Mouse (Mus musculus) megakaryocyte, embryonic 14.5 days (primary cell): ENCODE measurements at regions not wholly inside any gene's neighbourhood (a gene's known extent, or its start where the extent isn't known, plus 50 kb on each side); places are given as distances from the start of the nearest gene placed in this dataset.

Source experiments
- FLI1 ChIP-seq: IDR thresholded peaks from 2 replicates; pipeline ENCODE4 v1.6.1; 2012; ENCODE audit warnings: low read length, inconsistent platforms, mixed read lengths
- GATA1 ChIP-seq: IDR thresholded peaks from 3 replicates; pipeline ENCODE4 v1.6.1; 2012; ENCODE audit warnings: mixed read lengths, low read length, inconsistent platforms, borderline replicate concordance

DNA sequence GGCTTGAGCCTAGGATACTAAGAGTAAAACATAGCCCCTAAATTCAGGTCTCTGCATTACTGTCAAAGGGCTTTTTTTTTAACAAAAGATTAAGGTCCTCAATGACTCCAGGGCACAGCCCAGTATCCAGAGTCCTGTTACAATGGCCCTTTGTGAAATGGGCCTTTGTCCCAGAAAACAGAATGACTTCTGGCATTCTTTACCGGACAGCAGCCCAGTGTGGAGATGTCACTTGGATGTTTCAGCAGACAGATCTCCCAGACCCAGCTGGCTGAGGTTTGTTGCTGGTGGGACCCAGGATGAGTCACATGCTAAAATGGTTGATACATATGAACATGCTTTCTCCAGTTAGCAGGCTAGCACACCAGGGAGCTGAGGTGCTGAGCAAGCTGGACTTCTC, 445.9 kb upstream of the Smim15 start:
- TF ChIP-seq GATA1 (no peak), FLI1 (no peak)
